Mouse (Mus musculus): ENCODE results near the gene Atp6v0e2.
A peak's percentile ranks its signal among the peaks of the same experiment; 100 is the strongest.
"Not testable (repeated sequence)": the region's sequence is repeated elsewhere in the genome, so short reads cannot be mapped to it uniquely, and the experiment has no call there.

Atp6v0e2 gene

DNA sequence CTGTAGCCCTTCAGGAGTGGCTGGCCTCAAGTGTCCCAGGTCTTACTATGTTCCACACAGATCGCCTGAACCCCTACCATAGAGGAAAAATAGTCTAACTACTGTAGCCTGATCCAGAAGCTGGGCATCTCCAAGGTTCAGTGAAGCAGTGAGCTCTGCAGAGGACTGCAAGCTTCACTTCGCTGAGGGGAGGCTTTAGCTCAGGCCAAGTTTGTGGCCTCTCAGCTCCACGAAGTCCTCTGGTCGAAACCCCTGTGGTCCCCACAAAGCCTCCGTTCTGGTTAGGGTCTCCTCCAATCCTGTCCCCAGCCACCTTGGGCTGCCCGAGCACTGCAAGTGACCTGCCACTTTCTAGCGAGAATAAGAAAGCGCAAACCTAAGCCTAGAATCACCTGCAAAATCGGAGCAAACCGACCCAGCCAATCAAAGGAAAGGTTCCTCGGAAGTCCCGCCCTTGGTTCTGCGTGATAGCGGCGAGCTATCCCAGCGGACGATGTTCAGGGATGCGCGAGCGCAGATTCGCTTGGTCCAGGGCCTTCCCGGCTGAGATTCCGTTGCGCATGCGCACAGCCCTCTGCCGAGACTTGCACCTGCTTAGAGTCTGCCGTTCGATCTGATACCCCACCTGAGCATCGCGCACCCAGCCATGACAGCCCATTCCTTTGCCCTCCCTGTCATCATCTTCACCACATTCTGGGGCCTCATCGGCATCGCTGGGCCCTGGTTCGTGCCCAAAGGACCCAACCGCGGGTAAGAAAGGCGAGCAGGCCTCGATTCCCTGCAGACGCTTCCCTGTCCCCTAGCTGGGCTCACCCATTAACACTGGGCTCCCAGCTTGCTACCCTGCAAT is at the start of gene Atp6v0e2:
TSS of gene Atp6v0e2 (plus strand) at position 511 of the 850 bp plus-strand sequence.
- DNase-seq (ENCODE audit: extremely low spot score, low read depth, low spot score), result peak; percentile 50

DNA sequence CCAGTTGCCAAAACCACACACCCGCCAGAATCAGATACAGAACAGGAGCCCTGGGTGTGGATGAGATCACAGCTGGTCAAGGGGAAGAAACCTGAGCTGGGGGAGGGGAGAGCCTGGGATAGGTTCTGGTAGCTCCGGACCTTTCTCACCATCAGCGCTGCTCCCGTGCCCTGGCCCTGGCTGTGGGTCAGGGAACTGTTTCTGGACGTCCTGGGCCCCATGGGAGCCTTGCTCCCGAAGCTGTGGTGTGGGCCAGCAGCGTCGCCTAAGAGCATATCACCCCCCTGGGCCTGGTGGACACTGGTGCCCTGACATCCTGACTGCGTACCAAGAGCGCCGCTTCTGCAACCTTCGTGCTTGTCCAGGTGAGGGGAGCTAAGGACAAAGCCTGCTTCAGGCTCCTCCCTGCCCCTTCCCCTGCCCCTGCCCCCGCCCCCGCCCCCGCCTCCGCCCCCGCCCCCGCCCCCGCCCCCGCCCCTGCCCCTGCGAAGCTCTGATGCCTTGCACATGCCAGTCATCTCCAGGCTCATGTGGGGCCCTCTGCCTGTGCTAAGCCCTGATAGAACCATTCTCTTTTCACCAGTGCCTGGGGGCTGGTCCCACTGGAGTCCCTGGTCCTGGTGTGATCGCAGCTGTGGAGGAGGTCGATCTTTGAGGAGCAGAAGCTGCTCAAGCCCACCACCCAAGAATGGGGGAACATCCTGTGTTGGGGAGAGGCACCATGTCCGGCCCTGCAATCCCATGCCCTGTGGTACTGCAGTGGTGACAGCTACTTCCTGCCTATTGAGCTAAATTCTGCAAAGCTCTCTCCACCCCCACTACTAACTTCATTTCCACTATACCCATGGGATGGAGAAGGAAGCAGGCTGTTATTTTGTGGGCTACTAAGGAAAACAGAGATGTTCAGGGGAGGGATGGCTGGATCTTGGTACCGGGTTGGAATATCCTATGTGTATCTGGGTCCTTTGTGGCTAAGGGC is 49.4 kb upstream of the Atp6v0e2 start:
- DNase-seq (ENCODE audit: extremely low spot score, low read depth, low spot score), result no peak

DNA sequence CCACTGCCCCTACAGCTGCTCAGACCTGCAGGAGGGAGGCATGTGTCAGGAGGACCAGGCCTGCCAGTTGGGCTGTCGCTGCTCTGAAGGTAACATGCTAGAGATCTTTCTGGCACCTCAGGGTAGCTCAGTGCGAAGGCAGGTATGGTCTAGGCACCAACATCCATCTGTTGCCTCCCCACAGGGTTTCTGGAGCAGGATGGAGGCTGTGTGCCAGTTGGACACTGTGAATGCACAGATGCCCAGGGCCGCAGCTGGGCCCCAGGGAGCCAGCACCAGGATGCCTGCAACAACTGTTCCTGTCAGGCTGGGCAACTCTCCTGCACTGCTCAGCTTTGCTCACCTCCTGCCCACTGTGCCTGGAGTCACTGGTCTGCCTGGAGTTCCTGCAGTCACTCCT is 47.7 kb upstream of the Atp6v0e2 start:
- no peak for DNase-seq (ENCODE audit: extremely low spot score, low read depth, low spot score)

DNA sequence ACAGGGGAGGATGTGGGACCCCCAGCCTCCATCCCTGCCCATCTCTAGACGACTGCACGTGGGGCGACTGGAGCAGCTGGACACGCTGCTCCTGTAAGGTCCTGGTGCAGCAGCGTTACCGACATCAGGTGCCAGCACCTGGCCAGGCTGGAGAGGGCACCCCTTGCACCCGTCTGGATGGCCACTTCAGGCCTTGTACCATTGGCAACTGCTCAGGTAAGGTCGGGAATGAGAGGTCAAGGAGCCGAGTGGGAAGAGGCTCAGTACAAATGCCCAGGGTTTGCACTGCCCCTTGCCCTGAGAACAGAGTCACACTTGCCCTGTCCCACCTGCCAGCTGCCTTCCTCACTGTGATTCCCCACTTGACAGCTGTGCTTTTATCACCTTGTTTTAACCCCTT is 46.1 kb upstream of the Atp6v0e2 start:
- no peak for DNase-seq (ENCODE audit: extremely low spot score, low read depth, low spot score)

DNA sequence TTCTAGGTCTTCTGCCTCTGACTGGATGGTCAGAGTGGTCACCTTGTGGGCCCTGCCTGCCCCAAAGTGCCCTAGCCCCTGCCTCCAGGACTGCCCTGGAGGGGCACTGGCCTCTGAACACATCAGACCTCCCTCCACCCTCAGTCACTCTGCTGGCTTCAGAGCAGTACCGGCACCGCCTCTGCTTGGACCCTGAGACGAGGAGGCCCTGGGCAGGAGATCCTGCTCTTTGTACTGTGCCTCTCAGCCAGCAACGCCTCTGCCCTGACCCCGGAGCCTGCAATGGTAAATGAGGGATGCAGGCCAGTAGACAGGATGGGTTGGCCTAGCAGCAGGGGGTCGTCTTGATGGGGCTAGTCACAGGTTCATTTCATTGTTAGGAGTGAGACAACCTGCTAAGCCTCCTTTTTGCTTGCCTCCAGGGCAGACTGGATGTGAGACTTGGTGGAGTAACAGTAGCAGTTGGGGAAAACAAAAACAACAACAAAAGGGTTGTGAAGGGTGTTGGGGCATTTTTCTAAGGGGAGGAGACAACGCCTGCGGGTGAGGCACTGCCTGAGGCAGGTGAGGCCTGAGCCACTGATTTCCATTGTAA is 44.2 kb upstream of the Atp6v0e2 start:
- no peak for DNase-seq (ENCODE audit: extremely low spot score, low read depth, low spot score)

DNA sequence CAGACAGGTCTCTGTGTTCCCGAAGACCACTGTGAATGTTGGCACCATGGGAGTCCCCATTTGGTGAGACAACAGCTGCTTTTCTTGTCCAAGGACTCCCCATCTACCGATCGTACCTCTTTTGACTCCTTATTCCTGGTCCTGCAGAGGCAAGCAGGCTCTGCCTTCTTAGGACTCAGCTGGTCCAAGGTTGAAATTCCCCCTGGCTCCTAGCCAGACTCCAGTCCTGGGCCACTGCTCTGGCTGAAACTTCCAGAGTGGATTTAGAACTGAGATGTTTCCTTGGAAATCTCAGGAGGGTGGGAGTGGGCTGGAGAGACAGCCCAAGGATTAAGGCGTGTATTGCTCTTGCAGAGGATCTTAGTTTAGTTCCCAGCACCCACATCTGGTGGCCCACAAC is 39.9 kb upstream of the Atp6v0e2 start:
- no peak for DNase-seq (ENCODE audit: extremely low spot score, low read depth, low spot score)

DNA sequence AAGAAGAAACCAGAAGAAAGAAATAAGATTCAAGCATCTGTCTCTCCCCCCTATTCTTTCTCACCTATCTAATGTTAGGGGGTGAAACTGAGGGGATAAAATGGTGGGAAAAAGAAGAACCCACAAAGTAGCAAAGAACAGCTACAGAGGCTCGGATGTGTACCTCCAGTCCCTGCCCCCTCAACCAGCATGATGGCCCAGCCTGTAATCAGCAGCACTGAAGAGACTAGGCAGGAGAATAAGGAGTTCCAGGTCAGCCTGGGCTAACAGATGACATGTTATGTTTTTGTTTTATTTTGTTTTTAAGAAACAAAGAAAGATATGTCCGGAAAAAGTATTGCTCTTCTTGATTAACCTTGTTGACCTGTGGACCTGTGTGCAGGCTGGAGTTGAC is 33.6 kb upstream of the Atp6v0e2 start:
- DNase-seq (ENCODE audit: extremely low spot score, low read depth, low spot score), result no peak

DNA sequence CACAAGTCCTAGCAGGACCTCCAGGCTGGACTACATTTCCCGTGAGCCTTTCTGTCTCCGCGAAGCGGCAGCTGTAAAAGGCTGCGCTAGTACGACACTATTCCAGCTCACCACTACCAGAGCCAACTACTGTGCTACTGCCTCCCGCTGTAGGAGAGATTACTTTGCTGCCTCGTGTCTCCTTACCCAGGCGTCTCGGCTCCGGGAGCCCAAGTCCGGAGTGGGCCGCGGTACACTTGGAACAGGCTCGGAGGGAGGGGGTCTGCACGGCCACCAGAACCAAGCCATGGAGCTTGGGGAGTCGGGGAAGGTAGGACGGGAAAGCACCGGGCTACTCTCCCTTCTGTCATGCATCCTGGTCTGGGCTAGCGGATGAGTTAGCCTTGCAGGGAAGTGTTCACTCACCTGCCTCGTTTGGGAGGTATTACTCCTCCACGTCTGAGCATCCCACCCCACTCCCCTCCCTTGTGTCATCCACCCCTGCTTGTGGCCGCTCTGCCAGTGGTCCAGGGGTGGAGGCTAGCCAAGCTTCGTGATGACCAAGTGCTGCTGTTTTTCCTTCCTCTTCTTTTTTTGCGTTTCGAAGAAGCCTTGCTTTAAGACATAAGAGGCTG is 33.1 kb upstream of the Atp6v0e2 start:
- DNase-seq (ENCODE audit: extremely low spot score, low read depth, low spot score), result peak; percentile 52

DNA sequence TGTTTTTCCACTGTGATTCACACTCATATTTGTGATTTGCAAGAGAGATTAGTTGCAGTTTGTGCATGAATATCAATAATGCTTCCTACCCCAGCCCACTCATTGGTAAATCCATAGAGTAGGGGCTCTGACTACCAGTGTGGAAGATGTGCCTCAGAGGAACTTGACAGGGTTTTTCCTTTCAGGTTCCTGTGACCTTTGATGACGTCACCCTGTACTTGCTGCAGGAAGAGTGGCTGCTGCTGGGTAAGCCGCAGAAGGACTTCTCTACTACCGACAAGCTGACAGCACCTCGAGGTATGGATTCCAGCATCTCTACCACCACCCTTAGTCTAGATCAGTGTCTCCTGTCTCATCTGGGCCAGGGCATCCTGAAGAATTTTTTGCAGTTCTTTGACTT is 29.3 kb upstream of the Atp6v0e2 start:
- DNase-seq (ENCODE audit: extremely low spot score, low read depth, low spot score), result no peak

DNA sequence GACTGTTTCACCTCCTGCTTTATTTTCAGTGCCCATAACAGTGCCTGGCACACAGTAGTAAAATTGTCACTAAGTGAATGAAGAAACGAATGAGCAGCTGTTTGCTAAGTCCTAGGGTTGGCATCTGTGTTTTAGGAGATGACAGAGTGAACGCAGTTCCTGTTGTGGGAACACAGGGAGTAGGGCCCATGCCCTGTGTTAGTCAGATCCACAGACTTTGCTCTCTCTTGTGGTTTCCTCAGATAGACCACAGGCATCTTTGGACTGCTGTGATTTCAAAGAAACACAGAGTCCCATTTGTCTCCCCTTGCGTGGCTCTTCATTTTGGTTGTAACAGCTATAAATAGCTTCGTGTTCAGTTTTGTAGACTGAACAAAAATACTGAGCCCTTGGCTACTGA is 27.0 kb upstream of the Atp6v0e2 start:
- no peak for DNase-seq (ENCODE audit: extremely low spot score, low read depth, low spot score)

DNA sequence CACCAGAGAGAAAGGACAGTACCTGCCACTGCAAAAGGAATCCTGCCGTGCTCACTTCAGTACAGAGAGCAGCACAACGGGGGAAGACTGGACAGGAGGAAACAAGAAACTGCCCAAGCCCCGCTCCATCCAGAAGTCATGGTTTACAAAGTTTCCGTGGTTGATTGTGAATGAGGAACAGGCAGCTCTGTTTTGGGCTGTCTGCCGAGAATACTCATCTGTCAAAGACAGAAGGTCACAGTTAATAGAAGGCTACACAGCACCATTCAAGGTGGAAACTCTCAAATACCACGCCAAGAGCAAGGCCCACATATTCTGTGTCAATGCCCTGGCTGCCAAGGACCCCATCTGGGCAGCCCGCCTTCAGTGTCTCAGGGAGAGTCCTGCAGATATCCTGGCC is 25.6 kb upstream of the Atp6v0e2 start:
- DNase-seq (ENCODE audit: extremely low spot score, low read depth, low spot score), result no peak

DNA sequence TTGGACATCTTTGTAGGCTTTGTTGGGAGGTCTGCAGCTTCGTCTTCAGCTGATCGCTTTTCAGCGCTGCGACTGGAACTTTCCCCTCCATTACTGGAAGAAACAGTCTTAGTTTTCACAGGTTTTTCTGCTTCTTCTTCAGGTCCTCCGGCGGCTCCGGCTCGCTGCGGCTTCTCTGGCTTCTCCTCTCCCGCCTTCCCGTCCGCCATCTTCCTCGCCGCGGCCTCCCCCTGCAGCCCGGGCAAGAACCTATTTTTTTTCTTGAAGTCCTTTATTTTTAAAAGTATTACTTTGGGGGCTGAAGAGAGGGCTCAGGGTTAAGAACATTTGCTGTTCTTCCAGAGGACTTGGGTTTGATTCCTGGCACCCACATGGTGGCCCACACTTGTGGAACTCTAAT is 12.5 kb upstream of the Atp6v0e2 start:
- not testable (repeated sequence) for DNase-seq (ENCODE audit: extremely low spot score, low read depth, low spot score)

DNA sequence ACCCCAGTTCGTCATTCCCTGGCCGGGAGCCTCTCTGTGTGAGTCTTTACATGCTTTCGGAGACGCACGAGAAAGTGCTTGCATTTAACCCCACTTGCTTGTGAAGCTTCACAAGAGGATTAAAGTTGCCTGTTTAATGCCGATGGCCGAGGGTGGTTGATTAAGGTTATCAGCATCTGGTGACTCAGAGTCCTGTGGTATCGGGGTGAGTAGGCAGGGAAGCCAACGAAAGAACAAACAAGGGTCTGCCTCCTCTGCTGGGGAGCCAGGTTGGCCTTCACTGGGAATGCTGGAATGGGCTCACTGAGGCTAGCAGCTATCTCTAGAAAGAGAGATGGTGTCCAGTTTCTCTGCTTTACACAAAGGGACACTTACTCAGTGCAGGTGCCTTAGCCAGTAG is 9.5 kb upstream of the Atp6v0e2 start:
- no peak for DNase-seq (ENCODE audit: extremely low spot score, low read depth, low spot score)

DNA sequence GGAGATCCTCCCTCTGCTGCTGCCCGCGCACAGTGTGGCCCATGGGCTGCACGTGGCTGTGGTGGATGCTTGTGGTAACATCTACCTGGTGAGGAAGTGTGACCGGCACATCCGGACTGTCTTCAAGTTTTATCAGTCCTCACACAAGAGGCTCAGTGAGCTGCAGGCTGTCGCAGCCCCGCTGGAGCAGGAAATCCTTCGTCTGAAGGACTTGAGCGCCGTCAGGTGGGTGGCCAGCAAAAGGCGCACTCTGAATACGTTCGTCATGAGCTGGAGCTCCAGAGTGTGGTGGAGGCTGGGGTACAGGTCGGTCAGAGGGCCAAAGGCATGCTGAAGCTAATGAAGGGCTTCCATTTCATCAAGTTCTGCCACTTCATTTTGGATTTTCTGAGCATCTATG is 8.2 kb upstream of the Atp6v0e2 start:
- no peak for DNase-seq (ENCODE audit: extremely low spot score, low read depth, low spot score)

DNA sequence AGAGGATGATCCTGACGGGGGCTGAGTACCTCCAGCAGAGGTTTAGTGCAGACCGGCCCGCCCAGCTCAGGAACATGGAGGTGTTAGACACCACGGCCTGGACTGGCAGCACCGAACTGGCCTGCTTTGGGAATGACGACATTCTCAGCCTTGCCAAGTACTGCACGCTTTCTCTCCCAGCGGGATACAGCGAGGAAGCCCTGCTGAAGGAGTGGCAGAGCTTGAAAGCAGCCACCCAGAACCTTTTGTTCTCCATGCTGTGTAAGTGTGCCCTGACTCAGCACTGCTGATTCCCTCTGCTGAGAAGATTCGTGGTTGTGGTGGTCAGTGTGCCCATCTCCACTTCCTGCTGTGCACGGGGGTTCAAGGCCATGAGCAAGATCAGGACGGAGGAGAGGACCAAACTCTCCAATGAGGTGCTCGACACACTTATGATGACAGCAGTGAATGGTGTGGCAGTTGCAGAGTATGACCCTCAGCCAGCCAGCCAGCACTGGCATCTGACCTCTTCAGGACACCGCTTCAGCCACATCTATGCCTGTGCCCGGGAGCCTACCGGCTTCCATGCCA is 7.5 kb upstream of the Atp6v0e2 start:
- DNase-seq (ENCODE audit: extremely low spot score, low read depth, low spot score), result no peak

DNA sequence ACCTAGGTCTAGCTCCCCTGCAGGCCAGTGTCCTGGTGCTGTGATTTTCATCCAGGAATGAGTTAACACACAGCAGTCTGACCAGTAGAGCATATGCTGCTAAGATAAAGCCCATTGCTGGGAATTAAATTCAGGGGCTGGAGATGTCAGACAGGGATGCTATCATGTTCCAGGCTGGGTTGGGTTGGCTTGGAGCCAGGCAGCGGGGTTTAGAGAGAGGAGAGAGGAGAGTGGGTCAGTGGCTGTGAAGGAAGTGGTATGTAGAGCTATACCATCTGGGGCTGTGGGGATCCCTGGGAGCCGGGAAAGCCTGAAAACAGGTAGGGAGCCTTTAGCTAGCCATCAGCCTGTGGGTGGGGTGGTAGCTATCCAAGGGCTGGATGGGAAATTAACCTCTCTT is 6.6 kb upstream of the Atp6v0e2 start:
- no peak for DNase-seq (ENCODE audit: extremely low spot score, low read depth, low spot score)

DNA sequence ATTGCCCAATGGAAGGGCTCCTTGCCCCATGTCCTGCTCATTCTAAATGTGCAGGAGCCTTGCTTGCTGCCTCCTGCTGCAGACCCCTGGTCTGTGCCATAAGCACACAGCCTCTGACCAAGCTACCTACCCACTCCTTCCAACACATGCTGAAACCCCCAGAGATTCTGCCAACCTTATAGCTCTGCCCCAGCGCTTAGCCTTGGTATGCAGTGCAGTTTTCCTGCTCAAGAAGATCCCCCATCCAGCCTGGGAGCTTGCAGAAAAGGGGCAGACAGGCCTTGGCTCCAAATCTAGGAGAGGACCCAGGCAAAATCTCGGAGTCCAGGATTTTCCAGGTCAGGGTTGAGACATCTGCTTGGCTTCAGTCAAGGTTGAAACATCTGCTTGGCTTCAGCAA is 3.9 kb upstream of the Atp6v0e2 start:
- no peak for DNase-seq (ENCODE audit: extremely low spot score, low read depth, low spot score)

DNA sequence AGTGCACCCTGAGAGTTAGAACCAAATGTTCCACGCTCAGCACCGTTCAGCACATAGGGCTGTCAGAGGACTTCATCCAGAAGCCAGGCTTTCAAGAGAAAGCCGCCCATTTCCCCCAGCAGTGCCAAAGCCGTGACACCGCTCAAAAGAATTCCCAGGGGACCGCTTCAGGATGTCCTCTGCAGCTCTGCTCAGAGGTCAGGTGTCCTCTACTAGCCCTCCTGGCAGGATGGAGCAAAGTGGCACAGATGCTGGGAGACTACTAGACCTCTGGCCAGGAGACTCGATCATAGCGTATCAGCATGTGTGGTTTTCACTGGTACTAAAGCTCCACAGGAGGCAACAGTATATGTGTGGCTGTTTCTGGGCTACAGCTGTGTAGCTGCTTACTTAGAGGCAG is 2.5 kb upstream of the Atp6v0e2 start:
- DNase-seq (ENCODE audit: extremely low spot score, low read depth, low spot score), result no peak

DNA sequence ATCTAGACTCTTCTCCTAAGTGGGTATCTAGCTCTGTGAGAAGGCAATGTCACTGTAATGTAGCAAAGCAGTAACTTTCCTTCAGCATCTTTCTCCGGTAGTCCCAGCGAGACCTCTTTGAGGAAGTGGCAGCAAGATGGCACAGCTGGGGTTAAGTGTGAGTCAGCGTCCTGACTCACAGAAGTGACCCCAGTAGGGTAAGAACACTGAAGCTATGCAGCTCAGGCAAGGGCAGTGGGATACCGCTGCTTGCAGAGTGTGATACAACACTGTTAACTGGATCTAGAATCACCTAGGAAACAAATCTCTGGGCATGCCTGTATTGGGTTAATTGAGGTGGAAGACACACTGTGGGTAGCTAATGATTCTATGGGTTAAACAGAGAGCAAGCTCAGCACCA is 1.3 kb upstream of the Atp6v0e2 start:
- no peak for DNase-seq (ENCODE audit: extremely low spot score, low read depth, low spot score)

DNA sequence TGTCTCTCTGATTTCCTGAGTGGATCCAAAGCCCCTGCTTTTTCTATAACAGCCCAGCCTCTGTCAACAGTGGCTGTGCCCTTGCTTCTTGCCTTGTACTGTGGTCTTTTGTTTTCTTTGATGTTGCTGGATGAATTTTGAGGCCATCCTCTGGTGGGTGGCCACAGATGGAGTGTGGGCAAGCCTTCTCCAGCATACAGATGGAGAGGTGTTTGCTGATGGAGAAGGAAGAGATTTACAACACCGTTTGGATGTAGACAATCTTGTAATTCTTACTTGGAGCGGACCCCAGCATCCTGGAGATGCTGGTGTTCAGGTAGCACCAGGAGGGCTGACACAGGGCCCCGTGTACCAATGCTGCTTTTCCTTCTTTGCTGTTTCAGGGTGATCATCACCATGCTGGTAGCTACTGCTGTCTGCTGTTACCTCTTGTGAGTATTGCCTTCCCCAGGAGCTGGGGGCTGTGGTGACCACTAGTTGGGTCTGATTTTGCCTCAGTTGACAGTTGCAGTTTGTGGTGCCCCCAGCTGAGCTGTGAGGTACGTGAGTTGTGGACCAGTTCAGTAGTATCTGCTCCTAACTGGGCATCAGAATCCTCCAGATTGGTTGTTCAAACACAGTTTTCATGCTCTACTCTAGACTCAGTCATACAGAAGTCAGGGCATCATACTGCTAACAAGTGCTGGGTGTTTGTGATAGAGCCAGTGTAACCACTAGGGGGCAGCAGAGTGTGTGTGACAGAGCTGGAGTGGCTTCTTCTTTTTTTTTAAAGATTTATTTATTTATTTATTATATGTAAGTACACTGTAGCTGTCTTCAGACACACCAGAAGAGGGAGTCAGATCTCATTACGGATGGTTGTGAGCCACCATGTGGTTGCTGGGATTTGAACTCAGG is 1.7 kb downstream of the Atp6v0e2 start:
- peak; percentile 70 for DNase-seq (ENCODE audit: extremely low spot score, low read depth, low spot score)
